Mouse (Mus musculus) liver, adult 2 months (tissue): ENCODE measurements around the gene Cdhr4. TPM values are rescaled to one million over a fixed set of nuclear protein-coding genes. Genes with fewer than 3 reads are reported as not detected.

Experiments used
- DNase-seq: peaks from one replicate; pipeline ENCODE4 v3.0.0-alpha.2; 2011; ENCODE audit warnings: low read depth, low spot score; ENCODE audit errors: extremely low read depth
- H3K27ac ChIP-seq: fragments of 200-500 bp; replicated peaks from 2 replicates; pipeline ENCODE4 v1.5.1; 2012; ENCODE audit warnings: low read depth, mild to moderate bottlenecking, control low read depth, inconsistent platforms, low read length; ENCODE audit not compliant: insufficient read depth
- H3K27me3 ChIP-seq: fragments of 200-500 bp; 2 replicates; pipeline ENCODE4 v1.6.1; 2012; ENCODE audit warnings: mild to moderate bottlenecking, moderate library complexity, low read length, inconsistent platforms; ENCODE audit not compliant: control insufficient read depth, insufficient read depth
- H3K36me3 ChIP-seq: fragments of 200-500 bp; 2 replicates; pipeline ENCODE4 v1.6.1; 2012; ENCODE audit warnings: low read length, inconsistent platforms; ENCODE audit not compliant: control insufficient read depth, insufficient read depth
- H3K4me1 ChIP-seq: fragments of 200-500 bp; 2 replicates; pipeline ENCODE4 v1.6.1; 2011; ENCODE audit warnings: low read length; ENCODE audit not compliant: control insufficient read depth, insufficient read depth
- H3K4me3 ChIP-seq: fragments of 200-500 bp; 2 replicates; pipeline ENCODE4 v1.5.1; 2011; ENCODE audit warnings: low read depth, mild to moderate bottlenecking, control low read depth, low read length, moderate library complexity; ENCODE audit not compliant: insufficient read depth
- H3K79me2 ChIP-seq: fragments of 200-500 bp; 2 replicates; pipeline ENCODE4 v1.6.1; 2012; ENCODE audit warnings: inconsistent platforms, mild to moderate bottlenecking, low read length, moderate library complexity; ENCODE audit not compliant: control insufficient read depth, insufficient read depth
- H3K9ac ChIP-seq: fragments of 200-500 bp; 2 replicates; pipeline ENCODE4 v1.6.1; 2012; ENCODE audit warnings: low read depth, mild to moderate bottlenecking, control low read depth, inconsistent platforms, low read length
- CTCF ChIP-seq: fragments of 200-500 bp; IDR thresholded peaks from 2 replicates; pipeline ENCODE4 v1.5.1; 2011; ENCODE audit warnings: low read depth, low read length, control low read depth
- POLR2A ChIP-seq: fragments of 200-500 bp; IDR thresholded peaks from 2 replicates; pipeline ENCODE4 v1.6.1; 2011; ENCODE audit warnings: low read length, control low read depth; ENCODE audit not compliant: insufficient read depth; ENCODE audit errors: extremely low read depth
- WGBS: fragments of 180-500 bp; shearing (Covaris S2); methylation state at CpG from one replicate; pipeline ENCODE4 v1.1.7; 2018; 5-methylcytosine and 5-hydroxymethylcytosine counted together
- polyA plus RNA-seq: library from polyadenylated mRNA; depleted of rRNA; stranded (reverse); fragments of >200 nt; gene quantifications from 2 replicates; pipeline ENCODE4 v1.2.3, GENCODE M21; 2012
- total RNA-seq: library from RNA; depleted of rRNA; stranded (reverse); fragments of >200 nt; gene quantifications from 2 replicates; pipeline ENCODE4 v1.2.3, GENCODE M21; 2014

The Cdhr4 gene
- total and polyA plus RNA-seq, 2 experiments: 0.44 TPM; not detected in 1

GRCm38 (mm10) chr9:108026584-108026983 lies 34.3 kb downstream of the Cdhr4 start:
- 91% methylated on average over 3 of the region's 3 CpGs for WGBS
- peaks cover 28% of the 10 kb centered on the region for H3K36me3 ChIP-seq
- H3K9ac ChIP-seq: no peak overlapping the region

GRCm38 (mm10) chr9:108027867-108028266 lies 35.6 kb downstream of the Cdhr4 start:
- Histone ChIP-seq H3K9ac (no peak overlapping the region), H3K27ac (no peak overlapping the region), H3K27me3 (no peaks in the 10 kb centered on the region), H3K79me2 (peaks cover 12% of the 10 kb centered on the region; the same call in 1 of the 2 replicates), H3K4me1 (peaks cover 2% of the 10 kb centered on the region; the same call in 1 of the 2 replicates), H3K36me3 (peaks cover 33% of the 10 kb centered on the region), H3K4me3 (no peak overlapping the region)
- no peak for DNase-seq
- no peak for TF ChIP-seq POLR2A
- no peak for TF ChIP-seq CTCF
- 98% methylated on average over 3 of the region's 3 CpGs for WGBS

More at GRCm38 (mm10) chr9:108026584-108026983, 34.3 kb downstream of the Cdhr4 start:
- no peaks in the 10 kb centered on the region for H3K27me3 ChIP-seq
- no peak overlapping the region for H3K27ac ChIP-seq
- no peak overlapping the region for H3K4me3 ChIP-seq
- TF ChIP-seq POLR2A (no peak), CTCF (no peak)
- peaks cover 12% of the 10 kb centered on the region; the same call in 1 of the 2 replicates for H3K79me2 ChIP-seq
- DNase-seq: no peak
- H3K4me1 ChIP-seq: peaks cover 9% of the 10 kb centered on the region; the same call in 1 of the 2 replicates

GRCm38 (mm10) chr9:108032126-108032525 lies 39.8 kb downstream of the Cdhr4 start:
- H3K9ac ChIP-seq: no peak overlapping the region
- TF ChIP-seq POLR2A: no peak
- TF ChIP-seq CTCF: no peak
- no peak overlapping the region for H3K27ac ChIP-seq
- WGBS: 90% methylated on average over 5 of the region's 5 CpGs
- peaks cover 7% of the 10 kb centered on the region; the same call in 1 of the 2 replicates for H3K79me2 ChIP-seq
- H3K36me3 ChIP-seq: peaks cover 19% of the 10 kb centered on the region
- H3K4me1 ChIP-seq: no peaks in the 10 kb centered on the region
- no peak for DNase-seq
- H3K4me3 ChIP-seq: no peak overlapping the region
- no peaks in the 10 kb centered on the region for H3K27me3 ChIP-seq

DNA sequence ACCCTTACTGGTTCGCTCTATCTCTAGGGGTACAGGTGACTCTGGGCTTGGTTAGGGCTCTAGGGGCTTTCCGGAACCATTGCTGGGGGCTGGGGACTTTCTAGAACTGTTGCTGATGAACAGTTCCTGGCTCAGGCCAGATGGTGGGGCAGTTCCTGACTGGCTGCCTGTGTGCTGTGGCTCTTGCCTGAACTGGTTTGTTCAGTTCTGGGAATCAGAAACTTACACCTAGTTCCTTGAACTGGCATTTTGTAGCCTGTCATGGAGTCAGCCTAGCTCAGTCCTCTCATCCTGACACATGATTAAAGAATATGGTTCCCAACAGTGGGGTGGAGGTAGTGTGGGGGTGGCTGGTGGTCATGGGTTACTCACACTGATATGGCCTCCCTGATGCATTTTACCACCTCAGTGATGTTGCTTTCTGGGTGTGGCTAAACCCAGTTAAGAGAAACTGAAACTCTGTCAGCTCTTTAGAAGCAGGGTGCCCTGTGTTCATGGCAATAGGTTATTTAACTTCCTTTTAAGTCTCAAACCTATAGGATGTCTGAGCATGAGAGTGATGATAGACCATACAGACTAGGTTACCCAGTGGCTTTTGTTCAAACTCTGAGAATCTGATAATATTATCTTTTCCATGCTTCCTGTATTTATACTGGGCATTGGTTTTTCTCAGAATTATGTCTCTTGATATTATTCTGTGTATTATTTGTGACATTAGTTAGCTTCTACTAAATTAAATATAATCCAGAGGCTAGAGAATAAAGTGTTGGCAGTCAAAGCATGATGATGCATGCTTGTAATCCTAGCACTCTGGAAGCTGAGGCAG lies 43.2 kb downstream of the Cdhr4 start:
- H3K9ac ChIP-seq: no peak overlapping the region
- DNase-seq: no peak
- no peak for TF ChIP-seq CTCF
- no peak for TF ChIP-seq POLR2A
- no peak overlapping the region for H3K4me3 ChIP-seq
- no peaks in the 10 kb centered on the region for H3K27me3 ChIP-seq
- H3K4me1 ChIP-seq: no peaks in the 10 kb centered on the region
- WGBS: 95% methylated on average over 2 of the region's 2 CpGs
- H3K79me2 ChIP-seq: peaks cover 2% of the 10 kb centered on the region; the same call in 1 of the 2 replicates
- H3K36me3 ChIP-seq: peaks cover 24% of the 10 kb centered on the region
- H3K27ac ChIP-seq: no peak overlapping the region

DNA sequence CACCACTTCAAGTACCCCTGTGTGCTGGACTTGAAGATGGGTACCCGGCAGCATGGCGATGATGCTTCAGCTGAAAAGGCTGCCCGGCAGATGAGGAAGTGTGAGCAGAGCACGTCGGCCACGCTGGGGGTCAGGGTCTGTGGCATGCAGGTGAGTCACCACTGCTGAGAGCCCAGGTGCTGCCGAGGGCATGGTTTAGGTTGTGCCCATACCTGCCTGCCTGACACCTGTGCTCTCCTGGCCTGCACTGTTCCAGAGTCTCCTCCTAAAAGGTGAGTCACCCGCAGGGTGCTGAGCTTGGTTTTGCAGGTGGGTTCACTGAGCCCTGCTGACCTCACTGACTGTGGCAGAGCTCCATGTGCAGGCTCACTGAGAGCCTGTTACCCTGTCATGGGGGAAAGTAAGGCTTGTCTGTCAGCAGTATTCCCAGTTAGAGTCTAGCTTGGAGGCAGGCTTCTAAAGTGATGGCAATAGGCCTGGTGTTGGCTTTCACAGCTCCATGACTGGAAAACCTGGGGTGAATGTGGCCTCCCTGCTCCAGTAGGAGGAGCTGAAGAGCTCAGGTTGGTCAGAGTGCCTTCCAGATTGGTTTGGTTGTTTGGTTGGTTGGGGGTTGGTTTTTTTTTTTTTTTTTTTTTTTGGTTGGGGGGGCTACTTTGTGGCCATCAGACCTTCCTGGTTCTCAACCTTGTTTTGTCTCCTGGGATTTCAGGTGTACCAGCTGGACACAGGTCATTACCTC lies 52.6 kb downstream of the Cdhr4 start:
- H3K4me3 ChIP-seq: no peak overlapping the region
- TF ChIP-seq POLR2A (no peak), CTCF (peak; percentile 33; the same call in 1 of the 2 replicates)
- H3K27ac ChIP-seq: no peak overlapping the region
- peaks cover 18% of the 10 kb centered on the region for H3K36me3 ChIP-seq
- H3K4me1 ChIP-seq: peaks cover 7% of the 10 kb centered on the region; the same call in 1 of the 2 replicates
- DNase-seq: no peak
- H3K79me2 ChIP-seq: peaks cover 4% of the 10 kb centered on the region; the same call in 1 of the 2 replicates
- no peak overlapping the region for H3K9ac ChIP-seq
- H3K27me3 ChIP-seq: no peaks in the 10 kb centered on the region
- WGBS: 99% methylated on average over 8 of the region's 8 CpGs
